Mouse (Mus musculus): Measurements from ENCODE around the gene Crygf.
"Not testable (repeated sequence)": the region's sequence is repeated elsewhere in the genome, so short reads cannot be mapped to it uniquely, and the experiment has no call there.

Crygf gene

DNA sequence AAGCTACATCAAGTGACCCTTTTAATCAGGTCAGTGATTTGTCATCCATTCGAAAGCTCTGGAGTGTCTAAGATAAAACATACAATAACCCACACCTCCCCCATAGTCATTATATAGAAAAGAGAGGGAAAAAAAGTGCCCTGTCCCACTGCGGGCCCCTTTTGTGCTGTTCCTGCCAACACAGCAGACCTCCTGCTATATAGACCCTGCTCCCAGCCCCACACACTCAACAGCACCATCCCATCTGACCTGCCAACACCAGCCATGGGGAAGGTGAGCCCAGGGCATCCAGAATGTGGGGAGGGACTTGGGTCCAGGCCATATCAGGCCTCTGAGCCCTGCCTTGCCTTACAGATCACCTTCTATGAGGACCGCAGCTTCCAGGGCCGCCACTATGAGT, at the start of gene Crygf:
Crygf (plus strand) TSS at position 227 of the 400 bp plus-strand sequence.
- no peak for DNase-seq

DNA sequence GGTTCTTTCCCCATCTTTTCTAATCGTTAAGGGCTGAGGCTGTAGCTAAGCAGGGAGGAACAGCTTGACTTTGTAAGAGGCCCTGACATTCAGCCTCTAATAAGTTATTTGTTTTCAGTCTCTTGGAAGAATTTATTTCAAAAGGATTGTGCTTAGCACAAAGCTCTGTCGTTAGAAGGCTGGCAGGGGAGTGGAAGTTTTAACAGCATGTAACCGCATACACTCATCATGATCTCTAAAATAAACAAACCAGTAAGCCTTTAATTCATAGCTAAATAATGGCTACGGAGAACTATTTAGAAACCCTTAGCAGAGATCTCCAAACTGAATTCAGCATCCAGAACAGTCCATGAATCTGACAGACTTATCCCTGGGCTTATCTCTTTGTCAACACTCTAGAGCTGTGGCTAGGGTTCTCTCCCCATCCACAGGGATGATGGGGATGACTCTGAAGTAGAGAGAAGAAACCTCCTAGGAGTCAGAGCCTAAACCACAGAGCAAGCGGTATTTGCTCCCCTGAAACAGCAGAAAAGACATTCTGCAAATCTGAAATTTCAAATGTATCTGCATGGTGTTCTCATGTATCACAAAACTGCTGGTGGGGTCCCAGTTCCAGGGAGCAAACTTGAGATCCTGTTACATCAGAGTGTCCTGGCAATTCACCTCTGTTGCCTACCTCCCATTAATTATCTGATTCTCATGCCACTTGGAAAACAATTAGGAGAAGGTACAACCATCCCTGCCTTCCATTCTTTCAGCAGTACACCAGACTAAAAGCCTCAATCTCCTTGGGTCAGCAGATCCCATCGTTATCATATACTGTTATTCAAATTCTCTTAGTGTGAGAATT, 734 bp upstream of the Crygf start:
- no peak for DNase-seq

DNA sequence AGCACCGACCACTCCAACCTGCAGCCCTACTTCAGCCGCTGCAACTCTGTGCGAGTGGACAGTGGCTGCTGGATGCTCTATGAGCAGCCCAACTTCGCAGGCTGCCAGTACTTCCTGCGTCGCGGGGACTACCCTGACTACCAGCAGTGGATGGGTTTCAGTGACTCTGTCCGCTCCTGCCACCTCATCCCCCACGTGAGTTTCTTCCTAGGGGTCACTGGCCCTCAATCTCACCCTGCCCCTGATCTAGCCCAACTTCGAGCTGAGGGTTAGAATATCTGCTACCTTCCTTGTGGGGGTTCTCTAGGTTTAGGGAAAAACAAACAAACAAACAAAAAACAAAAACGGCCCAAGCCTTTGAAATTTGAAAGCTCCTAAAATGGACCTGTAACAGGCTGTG, 376 bp downstream of the Crygf start:
- not testable (repeated sequence) for DNase-seq

DNA sequence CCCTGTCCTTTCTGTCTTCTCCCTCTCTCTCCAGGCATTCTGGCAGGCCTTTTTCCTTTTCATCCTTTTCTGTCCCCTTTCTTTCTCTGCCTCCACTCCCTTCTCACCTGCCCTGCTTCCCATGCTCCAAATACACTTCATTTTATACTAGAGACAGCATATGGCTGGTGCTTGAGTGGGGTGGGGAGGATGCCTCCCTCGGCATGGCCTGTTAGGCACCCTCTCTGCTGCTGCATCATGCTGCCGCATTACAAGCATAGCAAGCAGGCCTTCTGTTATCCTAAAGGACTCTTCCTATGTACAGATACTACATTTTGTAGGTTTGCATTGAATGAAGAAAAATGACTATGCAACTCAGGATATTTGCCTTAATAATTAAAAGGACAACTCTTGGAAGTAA, 3.7 kb downstream of the Crygf start:
- DNase-seq = no peak

DNA sequence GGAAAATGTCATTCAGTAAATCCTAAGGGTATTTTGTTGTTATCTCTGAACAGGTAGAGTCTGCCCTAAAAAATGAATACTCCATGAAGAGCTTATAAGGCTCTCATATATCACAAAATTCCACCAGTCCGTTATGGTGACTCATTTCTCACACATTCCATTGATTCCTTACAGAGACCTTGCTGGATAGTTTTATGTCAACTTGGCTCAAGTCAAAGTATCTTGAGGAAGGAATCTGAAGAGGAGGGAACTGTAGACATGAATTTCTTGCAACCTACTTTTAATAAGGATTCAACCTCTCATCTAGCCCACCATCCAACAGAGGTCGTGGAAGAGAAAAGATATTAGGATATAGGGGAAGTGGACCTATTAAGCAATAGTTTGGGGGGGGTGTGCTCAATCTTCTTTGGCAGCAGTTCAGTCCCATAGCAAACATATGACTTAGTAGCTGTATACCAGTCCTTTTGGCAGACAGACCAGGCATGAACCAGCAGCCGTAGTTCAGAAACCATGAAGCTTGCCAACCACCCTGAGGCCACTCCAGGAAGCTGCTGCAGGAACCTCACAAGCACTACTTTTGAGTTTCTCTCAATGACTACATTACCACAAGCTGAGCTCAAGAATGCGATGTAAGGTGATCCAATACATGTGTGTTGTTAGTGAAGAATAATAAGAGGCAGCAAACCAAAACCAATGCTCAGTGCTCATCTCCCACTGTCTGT, 5.9 kb downstream of the Crygf start:
- no peak for DNase-seq
